Mouse (Mus musculus) testis, adult 2 months (tissue): ENCODE results near the gene Gimap1.

ENCODE experiments used
- CTCF ChIP-seq: fragments of 200-500 bp; IDR thresholded peaks from 2 replicates; pipeline ENCODE4 v1.5.1; 2012; ENCODE audit warnings: low read depth, mild to moderate bottlenecking, inconsistent platforms, low read length, moderate library complexity; ENCODE audit not compliant: control insufficient read depth, insufficient read depth, insufficient replicate concordance
- POLR2A ChIP-seq: fragments of 200-500 bp; IDR thresholded peaks from 2 replicates; pipeline ENCODE4 v1.6.1; 2012; ENCODE audit warnings: low read depth, mild to moderate bottlenecking, inconsistent platforms, low read length, moderate library complexity; ENCODE audit not compliant: control insufficient read depth

DNA sequence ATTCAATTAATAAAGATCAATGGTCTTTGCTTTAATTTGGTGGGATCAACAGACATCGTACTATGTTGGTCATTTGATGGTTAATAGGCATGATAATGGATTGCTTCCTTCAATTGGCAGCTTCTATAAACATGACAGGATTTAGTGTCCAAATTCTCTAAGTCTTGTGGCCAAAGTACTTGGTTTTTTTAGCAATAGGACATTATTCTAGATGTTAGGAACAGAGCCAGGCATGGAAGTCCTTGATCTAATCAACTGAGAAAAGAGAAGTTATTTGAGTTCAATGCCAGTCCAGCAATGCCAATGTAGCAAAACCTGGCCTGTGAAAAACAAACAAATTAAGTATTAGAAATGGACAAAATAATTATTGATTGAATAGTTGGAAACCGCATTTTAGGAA, 46.7 kb downstream of the Gimap1 start:
- TF ChIP-seq POLR2A (no peak), CTCF (no peak)
